19 mouse cellular contexts compared by ENCODE assay signal in genomic region chr6:99436371-99436770, GRCm38 (mm10).
A peak's percentile ranks its signal among the peaks of the same experiment; 100 is the strongest.
DNase-seq lines count a peak whose midpoint lies in the region; ATAC-seq and TF ChIP-seq lines count a peak whose summit lies in the region.
"Had no signal": no experiment of that assay in that cellular context is flagged by ENCODE, and none has a peak within 500 bp of the region (broad histone marks: within the 10 kb centered on the region; RNA-seq: fewer than 3 reads in every experiment).

No protein-coding gene starts in this region.

- no peaks in the 10 kb centered on the region for H3K79me2 ChIP-seq in myocyte (ENCODE audit: control insufficient read depth, insufficient read depth)

- 71% methylated on average over 6 of the region's 6 CpGs for WGBS in liver, embryonic 15.5 days (ENCODE audit: insufficient replicate concordance)

- no peak overlapping the region for H3K4me3 ChIP-seq in liver, embryonic 15.5 days (replicated peaks)
- H3K4me3 ChIP-seq in myocyte: no peak overlapping the region
- H3K4me3 ChIP-seq: heart, embryonic 13.5 days; limb, embryonic 13.5 days; neural tube, embryonic 12.5 days had no signal

- no peak overlapping the region for H3ac ChIP-seq in myocyte (ENCODE audit: control insufficient read depth, insufficient read length)

- ATAC-seq in liver, embryonic 15.5 days (ENCODE audit: insufficient read depth): no peak
- ATAC-seq in cerebellum, adult (ENCODE audit: insufficient number of reproducible peaks, low FRiP score, low TSS enrichment): no peak
- ATAC-seq: hindbrain, embryonic 16.5 days; intestine, postnatal 0 days; liver, postnatal 0 days; midbrain, embryonic 16.5 days had no signal

- H3K4me2 ChIP-seq in liver, embryonic 15.5 days: no peak overlapping the region
- H3K4me2 ChIP-seq in myocyte (ENCODE audit: low read depth): no peak overlapping the region
- H3K4me2 ChIP-seq: heart, embryonic 13.5 days; limb, embryonic 13.5 days; neural tube, embryonic 12.5 days had no signal

- 0 out of 2 replicates have a peak, but pooled peaks cover 5% of the 10 kb centered on the region for H3K36me3 ChIP-seq in liver, embryonic 15.5 days (replicated peaks)
- no peaks in the 10 kb centered on the region for H3K36me3 ChIP-seq in myocyte (ENCODE audit: control insufficient read depth, insufficient read depth)

- H3K9ac ChIP-seq in liver, embryonic 15.5 days: no peak overlapping the region
- H3K9ac ChIP-seq: heart, embryonic 13.5 days; limb, embryonic 13.5 days; liver, postnatal 0 days; neural tube, embryonic 12.5 days had no signal

- DNase-seq in liver: no peak
- peak; percentile 87 for DNase-seq in NIH3T3 (ENCODE audit: low read depth)
- peak; percentile 75 for DNase-seq in gonadal fat pad, adult 2 months (ENCODE audit: low read depth)
- DNase-seq in cerebellum, adult 11-12 months: no peak
- no peak for DNase-seq in kidney, postnatal 4 days
- DNase-seq: cerebellum, adult 18-20 months; cerebellum, postnatal 36 days; gastrocnemius, postnatal 25 days; liver, postnatal 0 days had no signal

- 0 out of 2 replicates have a peak overlapping the region, but pooled peaks have one; percentile 1 for H3K27ac ChIP-seq in liver, embryonic 15.5 days (replicated peaks)
- H3K27ac ChIP-seq: heart, embryonic 13.5 days; kidney, postnatal 0 days; limb, embryonic 13.5 days; neural tube, embryonic 12.5 days had no signal

- H3K4me1 ChIP-seq in liver, embryonic 15.5 days (replicated peaks): peaks cover 14% of the 10 kb centered on the region

- no peaks in the 10 kb centered on the region for H3K27me3 ChIP-seq in liver, embryonic 15.5 days
- H3K27me3 ChIP-seq in myocyte (ENCODE audit: control insufficient read depth, insufficient read depth, insufficient read length): no peaks in the 10 kb centered on the region
- H3K27me3 ChIP-seq: heart, embryonic 13.5 days; limb, embryonic 13.5 days; neural tube, embryonic 12.5 days had no signal

- no peaks in the 10 kb centered on the region for H3K9me3 ChIP-seq in liver, embryonic 15.5 days (replicated peaks)
- H3K9me3 ChIP-seq: heart, embryonic 13.5 days; limb, embryonic 13.5 days; neural tube, embryonic 12.5 days had no signal

- TF ChIP-seq POLR2A in myocyte (IDR thresholded peaks at IDR 0.05; ENCODE audit: insufficient read length, low read depth): no peak

TF ChIP-seq in myocyte, 11 proteins besides CTCF, POLR2A, EP300 and RAD21:
- TF ChIP-seq REST (IDR thresholded peaks at IDR 0.05; ENCODE audit: insufficient read depth, insufficient read length) (no peak), CEBPB (IDR thresholded peaks at IDR 0.05; ENCODE audit: insufficient read depth, poor library complexity, severe bottlenecking) (peak; percentile 64)

Comparison
In these comparisons a context has a peak if more than half of its experiments do, and no peak if none do; other contexts are left out.
1. DNase-seq: peak in NIH3T3 (single experiment) and gonadal fat pad, adult 2 months (single experiment); none in liver (single experiment), cerebellum, adult 11-12 months (single experiment) and kidney, postnatal 4 days (0 of 2).